Mouse (Mus musculus) limb, embryonic 13.5 days (tissue): ENCODE results near the gene Pbx1. TPM values are rescaled to one million over a fixed set of nuclear protein-coding genes. Genes with fewer than 3 reads are reported as not detected.
"Not testable (repeated sequence)": the region's sequence is repeated elsewhere in the genome, so short reads cannot be mapped to it uniquely, and the experiment has no call there.

Experiments used
- ATAC-seq: fragments of 200-750 bp; cut with Nextera tagmentation; 2 replicates; pipeline ENCODE4 v1.8.0; 2017; ENCODE audit warnings: low read depth, moderate number of reproducible peaks, moderate TSS enrichment; ENCODE audit not compliant: low FRiP score
- H3K27ac ChIP-seq: fragments of 300-500 bp; sonication (generic); 2 replicates; pipeline ENCODE4 v1.5.1; 2015; ENCODE audit warnings: inconsistent platforms, mild to moderate bottlenecking, moderate library complexity
- H3K27me3 ChIP-seq: fragments of 300-500 bp; sonication (generic); 2 replicates; pipeline ENCODE4 v1.6.1; 2015; ENCODE audit warnings: mild to moderate bottlenecking, inconsistent platforms
- H3K36me3 ChIP-seq: fragments of 300-500 bp; sonication (generic); 2 replicates; pipeline ENCODE4 v1.6.1; 2015; ENCODE audit warnings: inconsistent platforms, mild to moderate bottlenecking, moderate library complexity
- H3K4me1 ChIP-seq: fragments of 300-500 bp; sonication (generic); 2 replicates; pipeline ENCODE4 v1.6.1; 2015; ENCODE audit warnings: inconsistent platforms
- H3K4me2 ChIP-seq: fragments of 300-500 bp; sonication (generic); replicated peaks from 2 replicates; pipeline ENCODE4 v1.6.1; 2015; ENCODE audit warnings: inconsistent platforms, mild to moderate bottlenecking, moderate library complexity
- H3K4me3 ChIP-seq: fragments of 300-500 bp; sonication (generic); 2 replicates; pipeline ENCODE4 v1.5.1; 2015; ENCODE audit warnings: moderate library complexity, mild to moderate bottlenecking, inconsistent platforms
- H3K9ac ChIP-seq: fragments of 300-500 bp; sonication (generic); 2 replicates; pipeline ENCODE4 v1.6.1; 2015; ENCODE audit warnings: mild to moderate bottlenecking, inconsistent platforms
- H3K9me3 ChIP-seq: fragments of 300-500 bp; sonication (generic); 2 replicates; pipeline ENCODE4 v1.6.1; 2016; ENCODE audit warnings: inconsistent platforms
- WGBS: fragments of 180-500 bp; shearing (Covaris S2); methylation state at CpG from one replicate; pipeline ENCODE4 v1.1.7; 2015; 5-methylcytosine and 5-hydroxymethylcytosine counted together
- polyA plus RNA-seq: library from polyadenylated mRNA; unstranded; fragments of >200 nt; fragmentation: Nextera tagmentation; extraction: Ambion mirVana; gene quantifications from 2 replicates; pipeline ENCODE4 v1.2.1, GENCODE M21; 2015

Pbx1 gene
- 31.6 and 33.0 TPM in 2 replicates for polyA plus RNA-seq

DNA sequence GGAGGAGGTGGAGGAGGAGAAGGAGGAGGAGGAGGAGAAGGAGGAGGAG is at the start of gene Pbx1:
Gene Pbx1 (minus strand): TSS at position 39 of the 49 bp plus-strand sequence.
- H3K4me3 ChIP-seq = peak within 1 kb of the TSS; percentile 86
- not testable (repeated sequence) for H3K27me3 ChIP-seq, H3K36me3 ChIP-seq, H3K9me3 ChIP-seq, ATAC-seq
- H3K27ac ChIP-seq = peak within 1 kb of the TSS; percentile 98
- peak within 1 kb of the TSS; percentile 92 for H3K9ac ChIP-seq
- peaks cover 16% of the 10 kb centered on the region for H3K4me1 ChIP-seq
- peak within 1 kb of the TSS; percentile 72 for H3K4me2 ChIP-seq

DNA sequence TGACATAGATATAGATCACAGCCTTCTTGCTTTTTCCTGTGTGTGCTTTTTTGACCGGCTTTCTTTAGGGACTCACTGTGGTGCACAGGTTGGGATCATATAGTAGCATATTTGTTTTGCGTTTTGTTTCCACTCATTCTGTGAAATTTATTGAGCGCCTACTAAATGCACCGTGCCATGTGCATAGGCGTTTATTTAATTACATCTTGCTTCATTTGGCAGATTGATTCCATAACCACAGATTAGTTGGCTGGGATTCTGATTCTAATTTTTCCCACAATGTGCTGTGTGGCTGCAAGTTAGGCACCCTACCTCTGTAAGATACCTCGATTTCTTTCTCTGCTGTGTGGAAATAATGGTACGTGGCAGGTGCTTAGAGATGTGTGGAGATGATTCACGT is 47.6 kb upstream of the Pbx1 start:
- 73% methylated on average over 8 of the region's 8 CpGs for WGBS
- H3K4me2 ChIP-seq = no peak overlapping the region

DNA sequence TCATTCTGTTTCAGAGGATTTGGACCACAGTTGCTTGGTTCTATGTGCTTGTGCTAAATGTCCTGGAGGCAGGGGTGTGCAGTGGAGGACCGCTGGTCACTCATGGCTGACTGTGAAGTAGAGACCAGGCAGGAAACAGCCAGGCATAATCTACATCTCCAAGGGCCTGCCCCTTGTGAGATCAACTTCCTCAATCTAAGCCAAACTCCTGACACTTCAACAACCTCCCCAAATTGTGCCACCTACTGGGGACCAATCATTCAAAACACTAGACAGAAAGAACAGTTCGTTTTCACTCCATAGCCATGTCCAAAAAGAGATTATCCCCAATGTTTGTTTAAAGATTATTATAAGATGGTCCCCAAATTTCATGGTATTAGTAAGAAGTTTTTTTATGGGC is 46.8 kb upstream of the Pbx1 start:
- Histone ChIP-seq H3K27ac (no peak overlapping the region), H3K4me1 (peaks cover 17% of the 10 kb centered on the region), H3K9ac (no peak overlapping the region), H3K4me2 (no peak overlapping the region), H3K4me3 (no peak overlapping the region), H3K36me3 (no peaks in the 10 kb centered on the region), H3K27me3 (no peaks in the 10 kb centered on the region), H3K9me3 (no peaks in the 10 kb centered on the region)
- 60% methylated on average over 2 of the region's 2 CpGs for WGBS
- no peak for ATAC-seq

More for the DNA sequence above, 47.6 kb upstream of the Pbx1 start:
- no peak overlapping the region for H3K9ac ChIP-seq
- H3K9me3 ChIP-seq = no peaks in the 10 kb centered on the region
- no peaks in the 10 kb centered on the region for H3K27me3 ChIP-seq
- H3K27ac ChIP-seq = no peak overlapping the region
- no peaks in the 10 kb centered on the region for H3K36me3 ChIP-seq
- peaks cover 16% of the 10 kb centered on the region for H3K4me1 ChIP-seq
- no peak for ATAC-seq
- no peak overlapping the region for H3K4me3 ChIP-seq

DNA sequence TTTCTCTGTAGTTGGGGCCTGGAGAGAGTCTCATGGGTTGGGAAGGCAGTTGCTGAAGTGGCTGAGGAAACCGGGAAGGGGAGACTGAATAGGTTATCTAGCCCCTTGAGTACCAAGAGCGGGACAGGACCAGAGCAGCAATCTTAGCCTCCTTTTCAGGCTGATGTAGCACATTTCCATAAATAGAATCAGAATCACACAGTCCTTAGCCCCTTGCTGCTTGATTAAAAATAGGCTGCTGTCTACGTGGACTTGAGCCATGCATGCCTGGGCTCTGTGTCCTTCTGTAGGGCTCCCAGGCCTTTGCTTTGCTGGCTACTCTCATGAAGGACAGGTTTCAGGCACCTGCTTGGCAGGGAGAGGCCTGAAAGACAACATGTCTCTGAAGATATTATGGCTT is 44.8 kb upstream of the Pbx1 start:
- Histone ChIP-seq H3K4me3 (no peak overlapping the region), H3K36me3 (no peaks in the 10 kb centered on the region), H3K27me3 (no peaks in the 10 kb centered on the region), H3K4me2 (no peak overlapping the region), H3K9ac (no peak overlapping the region), H3K4me1 (peaks cover 20% of the 10 kb centered on the region), H3K27ac (no peak overlapping the region), H3K9me3 (no peaks in the 10 kb centered on the region)
- 74% methylated on average over 3 of the region's 3 CpGs for WGBS
- ATAC-seq = no peak

DNA sequence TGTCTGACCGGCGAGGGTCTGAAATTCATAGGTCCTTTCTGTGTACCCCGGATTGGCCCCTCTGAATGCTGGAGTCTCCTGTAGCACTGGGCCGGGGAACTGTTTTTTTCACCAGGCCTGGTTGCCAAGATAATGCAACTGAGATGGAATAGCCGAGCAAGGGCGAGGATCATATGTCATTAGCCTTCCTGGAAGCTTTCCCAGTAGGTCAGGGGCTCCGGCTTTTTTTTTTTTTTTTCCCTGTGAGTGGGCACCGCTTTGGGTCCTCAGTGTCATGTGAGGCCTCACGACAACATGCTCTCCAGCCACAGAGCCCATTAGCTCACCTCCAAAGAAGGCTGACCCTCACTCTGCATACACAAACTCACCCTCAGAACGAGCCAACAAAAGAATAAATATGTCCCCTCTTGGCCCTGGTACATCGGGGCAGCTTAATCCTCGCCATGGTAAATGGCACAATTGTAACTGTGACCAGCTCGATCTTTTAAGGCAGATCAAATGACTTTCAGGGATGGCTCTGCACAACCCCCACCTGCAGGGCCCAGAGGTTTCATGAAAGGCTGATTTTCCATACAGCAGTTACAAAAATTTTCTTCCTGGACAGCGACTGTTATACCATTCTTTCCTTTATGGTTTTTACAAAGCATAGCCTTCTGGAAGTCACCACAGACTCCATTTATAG is 44.3 kb upstream of the Pbx1 start:
- no peak overlapping the region for H3K9ac ChIP-seq
- peak; percentile 40; the same call in 1 of the 2 replicates for ATAC-seq
- 54% methylated on average over 14 of the region's 14 CpGs for WGBS
- no peak overlapping the region for H3K4me3 ChIP-seq
- H3K36me3 ChIP-seq = no peaks in the 10 kb centered on the region
- H3K4me2 ChIP-seq = peak overlapping the region; percentile 9; the same call in 1 of the 2 replicates
- no peak overlapping the region for H3K27ac ChIP-seq
- H3K27me3 ChIP-seq = no peaks in the 10 kb centered on the region
- H3K4me1 ChIP-seq = peaks cover 20% of the 10 kb centered on the region
- no peaks in the 10 kb centered on the region for H3K9me3 ChIP-seq

DNA sequence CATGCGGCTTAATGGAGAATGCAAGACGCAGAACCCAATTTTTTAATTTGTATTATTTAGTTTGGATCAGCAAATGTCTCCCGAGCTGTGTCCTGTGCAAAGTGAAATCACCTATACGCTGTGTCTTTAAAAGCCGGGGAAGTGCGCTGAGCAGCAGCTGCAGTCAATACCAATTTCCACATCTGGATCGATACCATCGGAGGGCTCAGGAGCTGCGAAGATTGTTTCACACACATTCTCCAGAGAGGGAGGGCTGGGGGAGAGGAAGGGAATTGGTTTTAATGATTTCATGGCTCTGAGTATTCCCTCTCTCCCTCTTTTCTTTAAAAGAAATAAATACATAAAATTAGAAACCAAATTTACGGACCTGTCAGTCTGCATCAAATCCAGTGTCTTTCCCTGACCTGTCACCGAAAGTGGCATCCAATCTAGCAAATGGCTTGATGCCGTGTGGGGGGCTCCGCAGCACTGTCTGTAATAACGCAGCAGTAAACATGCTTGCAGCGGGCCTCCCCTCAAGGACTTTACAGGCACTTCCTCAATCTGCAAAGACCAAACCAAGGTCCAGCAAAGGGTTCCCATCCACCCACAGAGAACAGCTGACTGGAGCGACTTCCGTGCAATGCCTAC is 43.6 kb upstream of the Pbx1 start:
- no peak overlapping the region for H3K27ac ChIP-seq
- H3K27me3 ChIP-seq = no peaks in the 10 kb centered on the region
- no peaks in the 10 kb centered on the region for H3K36me3 ChIP-seq
- H3K9ac ChIP-seq = no peak overlapping the region
- no peak overlapping the region for H3K4me3 ChIP-seq
- ATAC-seq = no peak
- H3K9me3 ChIP-seq = no peaks in the 10 kb centered on the region
- H3K4me1 ChIP-seq = peaks cover 20% of the 10 kb centered on the region
- 69% methylated on average over 17 of the region's 17 CpGs for WGBS
- peak overlapping the region; percentile 9; the same call in 1 of the 2 replicates for H3K4me2 ChIP-seq

DNA sequence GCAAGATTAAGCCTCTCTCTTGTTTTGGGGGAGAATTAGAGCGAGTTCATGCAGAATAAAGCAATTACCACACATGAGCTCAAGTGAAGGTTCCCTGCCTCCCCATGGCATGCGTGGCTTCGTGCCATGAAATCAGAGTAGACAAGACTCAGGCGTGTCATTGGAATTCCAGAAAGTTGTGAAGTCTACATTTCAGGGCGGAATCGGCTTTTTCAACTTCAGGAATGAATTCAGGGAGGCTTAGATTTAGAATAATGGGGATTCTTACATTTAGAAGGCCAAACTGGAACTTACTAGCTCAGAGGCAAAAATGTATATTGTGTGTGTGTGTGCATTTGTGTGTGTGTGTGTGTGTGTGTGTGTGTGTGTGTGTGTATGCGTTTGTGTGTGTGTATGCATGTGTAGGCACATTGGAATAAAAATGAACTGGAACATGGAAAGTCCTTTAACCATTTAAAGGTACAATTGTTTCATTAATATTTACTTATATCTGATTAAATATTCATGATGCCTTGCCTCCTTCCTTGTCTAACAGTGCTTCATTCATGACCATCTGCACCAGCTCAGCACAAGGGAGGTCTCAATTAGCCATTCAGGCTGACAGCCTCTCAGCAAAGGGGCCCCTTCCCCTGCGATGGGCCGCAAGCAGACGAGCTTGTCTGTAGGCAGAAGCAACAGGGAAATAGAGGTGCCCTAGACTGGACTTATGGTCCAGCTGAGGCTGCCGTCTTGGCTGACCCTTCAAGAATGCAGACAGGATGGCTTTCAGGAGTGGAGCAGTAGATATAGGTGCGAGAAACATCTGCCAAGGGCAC is 41.4 kb upstream of the Pbx1 start:
- no peaks in the 10 kb centered on the region for H3K27me3 ChIP-seq
- no peak overlapping the region for H3K9ac ChIP-seq
- H3K4me1 ChIP-seq = peaks cover 20% of the 10 kb centered on the region
- no peak overlapping the region for H3K27ac ChIP-seq
- WGBS = 67% methylated on average over 12 of the region's 12 CpGs
- H3K36me3 ChIP-seq = no peaks in the 10 kb centered on the region
- H3K9me3 ChIP-seq = no peaks in the 10 kb centered on the region
- ATAC-seq = no peak
- H3K4me2 ChIP-seq = no peak overlapping the region
- H3K4me3 ChIP-seq = no peak overlapping the region

DNA sequence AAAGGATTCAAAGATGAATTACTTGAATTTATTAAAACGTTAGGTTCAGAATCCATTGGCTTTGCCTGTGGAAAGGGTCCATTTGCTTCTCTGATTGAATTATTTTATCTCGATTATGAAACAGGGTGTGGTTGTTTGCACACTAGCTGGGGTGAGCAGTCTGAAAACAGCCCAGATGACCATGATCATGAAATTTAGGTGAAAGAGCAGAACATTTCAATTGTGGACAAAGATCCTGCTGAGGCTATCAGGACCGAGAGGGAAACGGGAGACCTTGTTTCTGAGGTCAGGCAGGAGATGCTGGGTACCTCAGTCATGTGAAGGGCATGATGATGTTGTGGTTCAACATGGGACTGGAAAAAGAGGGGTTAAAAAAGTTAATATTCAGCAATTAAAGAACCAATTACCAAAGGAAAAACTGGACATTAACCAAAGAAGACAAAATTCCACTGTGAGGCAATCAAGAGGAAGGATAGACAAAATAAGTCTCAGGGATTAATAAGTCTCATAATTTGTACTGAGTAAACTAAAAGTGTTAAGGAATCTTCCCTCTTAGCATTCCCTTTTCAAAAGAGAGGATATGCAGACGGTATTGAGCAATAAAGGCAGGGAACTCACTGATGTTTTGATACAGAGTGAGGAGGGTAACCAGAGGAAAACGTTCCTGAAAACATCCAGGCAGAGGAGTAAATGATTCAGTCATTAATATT is 40.6 kb upstream of the Pbx1 start:
- ATAC-seq = no peak
- Histone ChIP-seq H3K9me3 (no peaks in the 10 kb centered on the region), H3K27ac (no peak overlapping the region), H3K4me3 (no peak overlapping the region), H3K9ac (no peak overlapping the region), H3K4me2 (no peak overlapping the region), H3K36me3 (no peaks in the 10 kb centered on the region), H3K27me3 (no peaks in the 10 kb centered on the region), H3K4me1 (peaks cover 20% of the 10 kb centered on the region)
- 66% methylated on average over 6 of the region's 6 CpGs for WGBS

DNA sequence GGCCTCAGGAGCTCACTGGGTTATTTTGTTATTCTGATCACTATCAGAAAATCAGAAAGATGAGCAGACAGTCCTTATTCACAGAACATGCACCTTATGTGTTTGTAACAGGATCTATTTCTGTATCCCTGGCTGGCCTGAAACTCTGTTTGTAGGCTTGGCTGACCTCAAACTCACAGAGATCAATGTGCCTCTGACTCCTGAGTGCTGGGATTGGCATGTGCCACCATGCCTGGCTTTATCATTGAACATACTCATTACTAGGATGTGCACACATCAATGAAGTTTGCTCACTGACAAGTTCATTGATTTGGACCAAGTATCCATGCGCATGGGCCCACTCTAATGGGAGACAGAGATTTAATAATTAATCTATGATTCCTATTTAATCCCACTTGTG is 27.4 kb upstream of the Pbx1 start:
- peaks cover 24% of the 10 kb centered on the region for H3K27me3 ChIP-seq
- WGBS = 98% methylated on average over 1 of the region's 1 CpGs
- no peak overlapping the region for H3K4me3 ChIP-seq
- ATAC-seq = no peak
- H3K9me3 ChIP-seq = no peaks in the 10 kb centered on the region
- H3K4me2 ChIP-seq = no peak overlapping the region
- H3K27ac ChIP-seq = no peak overlapping the region
- H3K4me1 ChIP-seq = peaks cover 11% of the 10 kb centered on the region; the same call in 1 of the 2 replicates
- H3K36me3 ChIP-seq = no peaks in the 10 kb centered on the region
- no peak overlapping the region for H3K9ac ChIP-seq

DNA sequence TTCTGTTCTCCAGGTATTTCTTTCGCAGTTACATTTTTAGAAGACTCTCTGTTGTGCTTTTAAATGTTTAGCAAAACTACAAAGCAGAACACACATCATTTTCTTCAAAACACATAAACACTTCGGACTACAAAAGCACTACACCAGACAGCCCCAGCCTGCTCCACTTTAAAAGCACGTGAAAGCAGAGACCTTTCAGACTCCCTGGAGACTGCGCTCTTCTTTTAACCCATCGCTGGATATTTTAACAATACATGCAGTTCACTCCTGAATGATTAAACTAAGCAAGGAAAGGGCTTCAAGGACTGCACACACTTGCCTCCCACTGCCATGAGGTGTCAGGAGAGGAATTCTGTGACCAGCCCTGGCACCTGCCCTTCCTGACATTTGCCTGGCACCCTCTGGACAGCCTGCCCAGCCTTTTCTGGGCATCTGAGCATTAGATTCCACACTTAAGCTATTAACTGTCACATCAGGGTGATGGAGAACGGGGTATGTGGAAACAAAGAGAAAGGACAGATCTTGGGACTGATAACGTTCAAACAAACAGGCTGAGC is 25.2 kb upstream of the Pbx1 start:
- Histone ChIP-seq H3K9ac (no peak overlapping the region), H3K27ac (no peak overlapping the region), H3K27me3 (peaks cover 24% of the 10 kb centered on the region), H3K4me1 (peaks cover 11% of the 10 kb centered on the region; the same call in 1 of the 2 replicates), H3K4me3 (no peak overlapping the region), H3K36me3 (no peaks in the 10 kb centered on the region), H3K4me2 (no peak overlapping the region), H3K9me3 (no peaks in the 10 kb centered on the region)
- ATAC-seq = no peak
- 35% methylated on average over 7 of the region's 7 CpGs for WGBS

DNA sequence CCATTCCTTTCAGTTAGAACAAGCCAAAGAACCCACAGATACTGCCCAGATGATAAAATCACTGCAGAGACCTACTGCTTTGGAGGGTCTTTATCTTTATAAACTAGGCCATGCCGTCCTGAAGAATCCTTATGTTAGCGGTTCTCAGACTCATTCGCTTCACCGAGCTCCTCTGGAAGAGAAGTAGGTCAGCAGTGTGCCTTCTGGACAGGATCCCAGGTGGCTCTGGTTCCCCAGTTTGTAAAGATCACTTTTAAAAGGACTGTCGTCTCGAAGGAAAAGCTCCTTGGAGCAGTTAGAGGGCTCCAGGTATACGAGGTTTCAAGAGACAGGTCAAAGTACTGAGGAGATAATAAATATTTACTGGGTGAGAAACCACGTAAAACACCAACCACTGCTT is 23.1 kb upstream of the Pbx1 start:
- peaks cover 24% of the 10 kb centered on the region for H3K27me3 ChIP-seq
- WGBS = 38% methylated on average over 8 of the region's 8 CpGs
- H3K9me3 ChIP-seq = no peaks in the 10 kb centered on the region

DNA sequence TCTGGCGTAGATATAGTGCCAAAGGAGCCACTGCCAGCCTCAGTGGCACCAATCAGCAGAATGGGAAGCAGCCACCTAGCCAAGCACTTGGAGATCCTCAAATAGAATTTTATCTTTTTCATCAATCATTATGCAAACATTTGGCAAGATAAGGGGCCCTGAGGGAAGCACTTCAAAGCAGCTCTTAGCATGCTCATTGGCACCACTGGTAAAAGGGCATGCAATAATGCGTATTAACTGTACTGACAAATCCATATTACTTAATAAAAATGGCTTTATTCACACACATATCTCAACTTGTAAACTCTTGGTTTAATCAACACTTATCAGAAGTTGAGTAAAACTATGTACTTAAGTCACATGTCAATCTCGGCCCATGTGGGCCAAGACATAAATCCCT is 1.6 kb upstream of the Pbx1 start:
- H3K4me1 ChIP-seq = 0 out of 2 replicates have a peak, but pooled peaks cover under 1% of the 10 kb centered on the region
- no peak for ATAC-seq
- 93% methylated on average over 3 of the region's 3 CpGs for WGBS

More for the DNA sequence above, 23.1 kb upstream of the Pbx1 start:
- Histone ChIP-seq H3K4me1 (peaks cover 11% of the 10 kb centered on the region; the same call in 1 of the 2 replicates), H3K27ac (no peak overlapping the region), H3K4me2 (no peak overlapping the region), H3K36me3 (no peaks in the 10 kb centered on the region), H3K4me3 (no peak overlapping the region), H3K9ac (no peak overlapping the region)
- no peak for ATAC-seq

More for the DNA sequence above, 1.6 kb upstream of the Pbx1 start:
- Histone ChIP-seq H3K27me3 (no peaks in the 10 kb centered on the region), H3K9ac (no peak overlapping the region), H3K27ac (no peak overlapping the region), H3K36me3 (no peaks in the 10 kb centered on the region), H3K4me3 (no peak overlapping the region), H3K4me2 (no peak overlapping the region), H3K9me3 (no peaks in the 10 kb centered on the region)
